Mouse (Mus musculus) granulocyte monocyte progenitor cell, adult 5-6 weeks (primary cell): Measurements from ENCODE around the gene Olfr1093. TPM values are rescaled to one million over a fixed set of nuclear protein-coding genes. Genes with fewer than 3 reads are reported as not detected.

Experiments used
- ATAC-seq: replicated peaks from 2 replicates; pipeline ENCODE4 v1.8.0; 2016; ENCODE audit warnings: mild to moderate bottlenecking, moderate TSS enrichment, inconsistent platforms; ENCODE audit not compliant: poor library complexity, severe bottlenecking
- total RNA-seq, 2 experiments: library from RNA; stranded (forward) in 1 of 2; stranded (reverse) in 1 of 2; fragments of 200-712, 200-1000 nt in 1 of 2; fragments of >200 nt in 1 of 2; fragmentation: Nextera tagmentation in 1 of 2; gene quantifications; 2 replicates each; pipeline ENCODE4 v1.2.3; 2014 to 2017

Gene Olfr1093
- total RNA-seq (2014; fragmentation: Nextera tagmentation) (not detected in 2 replicates), total RNA-seq (2017) (not detected in 2 replicates)

DNA sequence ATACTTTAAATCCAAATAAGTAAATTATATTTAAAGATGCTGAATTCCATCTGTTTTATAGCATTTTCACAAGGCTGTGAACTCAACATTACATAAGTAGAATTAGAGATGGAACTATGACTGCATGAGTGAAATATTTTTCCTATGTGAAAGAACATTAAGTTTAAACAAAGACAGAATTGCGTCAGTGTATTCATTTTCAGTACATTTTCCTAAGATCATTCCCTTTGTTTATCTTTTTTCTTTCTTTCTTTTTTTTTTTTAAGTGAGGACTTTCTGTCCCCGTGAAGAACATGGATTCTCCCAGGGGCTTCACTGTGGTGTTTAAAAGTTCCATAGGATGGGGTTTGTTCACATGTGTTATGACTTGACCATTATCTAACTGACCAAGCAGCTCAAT, at the start of gene Olfr1093:
TSS of gene Olfr1093 (plus strand) at position 301 of the 400 bp plus-strand sequence.
- no peak for ATAC-seq

DNA sequence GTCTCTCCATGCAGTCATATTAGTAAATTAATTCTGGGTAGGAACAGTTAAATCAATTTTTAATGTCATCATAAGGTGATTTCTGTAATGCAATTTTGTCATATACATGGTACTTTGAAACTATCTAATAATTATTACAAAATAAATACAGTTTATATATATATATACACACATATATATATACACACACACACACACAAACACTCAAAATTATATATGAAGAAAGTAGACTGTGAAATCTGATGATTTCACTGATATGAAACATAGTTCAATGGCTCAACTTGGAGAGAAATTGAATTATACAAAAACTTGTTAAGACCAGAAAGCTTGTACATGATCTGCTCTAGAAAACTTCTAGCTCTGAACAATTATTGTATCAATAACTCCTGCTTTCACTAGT, 48.7 kb upstream of the Olfr1093 start, which contains the start of gene Olfr1089:
TSS of gene Olfr1089 (minus strand) at position 101 of the 400 bp plus-strand sequence.
- ATAC-seq, result no peak

GRCm38 (mm10) chr2:86758893-86759292, 23.4 kb upstream of the Olfr1093 start, which contains the start of gene Olfr1090:
Gene Olfr1090, minus strand, starts transcription at chr2:86758993.
- no peak for ATAC-seq

- ATAC-seq, result no peak
Measured at GRCm38 (mm10) chr2:86761050-86761449, 21.2 kb upstream of the Olfr1093 start.

- ATAC-seq, result no peak
Measured at GRCm38 (mm10) chr2:86809918-86810317, 27.6 kb downstream of the Olfr1093 start, which contains the start of gene Olfr141. Gene Olfr141, minus strand, starts transcription at chr2:86810018.

GRCm38 (mm10) chr2:86824363-86824762, 42.1 kb downstream of the Olfr1093 start, which contains the start of gene Olfr1094:
Gene Olfr1094, plus strand, starts transcription at chr2:86824663.
- ATAC-seq, result no peak

Other genes with a start within 250 kb of the Olfr1093 start
- gene Olfr1079, start 240.0 kb upstream of the Olfr1093 start, total RNA-seq (2014; fragmentation: Nextera tagmentation), result not detected in 2 replicates
- not detected in 2 replicates for gene Olfr1079, start 240.0 kb upstream of the Olfr1093 start, total RNA-seq (2017)
- gene Olfr1080, start 224.2 kb upstream of the Olfr1093 start, total RNA-seq (2014; fragmentation: Nextera tagmentation), result not detected in 2 replicates
- gene Olfr1080, start 224.2 kb upstream of the Olfr1093 start, total RNA-seq (2017), result not detected in 2 replicates
- gene Olfr1082, start 183.5 kb upstream of the Olfr1093 start, total RNA-seq (2014; fragmentation: Nextera tagmentation), result not detected in 2 replicates
- gene Olfr1082, start 183.5 kb upstream of the Olfr1093 start, total RNA-seq (2017), result not detected in 2 replicates
- not detected in 2 replicates for gene Olfr1084, start 142.8 kb upstream of the Olfr1093 start, total RNA-seq (2014; fragmentation: Nextera tagmentation)
- not detected in 2 replicates for gene Olfr1084, start 142.8 kb upstream of the Olfr1093 start, total RNA-seq (2017)
- gene Olfr1085, start 120.5 kb upstream of the Olfr1093 start, total RNA-seq (2014; fragmentation: Nextera tagmentation), result not detected in 2 replicates
- not detected in 2 replicates for gene Olfr1085, start 120.5 kb upstream of the Olfr1093 start, total RNA-seq (2017)
- not detected in 2 replicates for gene Olfr1086, start 102.4 kb upstream of the Olfr1093 start, total RNA-seq (2014; fragmentation: Nextera tagmentation)
- not detected in 2 replicates for gene Olfr1086, start 102.4 kb upstream of the Olfr1093 start, total RNA-seq (2017)
- not detected in 2 replicates for gene Olfr1087, start 84.1 kb upstream of the Olfr1093 start, total RNA-seq (2014; fragmentation: Nextera tagmentation)
- not detected in 2 replicates for gene Olfr1087, start 84.1 kb upstream of the Olfr1093 start, total RNA-seq (2017)
- gene Olfr1089, start 48.8 kb upstream of the Olfr1093 start, total RNA-seq (2014; fragmentation: Nextera tagmentation), result not detected in 2 replicates
- not detected in 2 replicates for gene Olfr1089, start 48.8 kb upstream of the Olfr1093 start, total RNA-seq (2017)
- not detected in 2 replicates for gene Olfr1090, start 23.5 kb upstream of the Olfr1093 start, total RNA-seq (2014; fragmentation: Nextera tagmentation)
- gene Olfr1090, start 23.5 kb upstream of the Olfr1093 start, total RNA-seq (2017), result not detected in 2 replicates
- not detected in 2 replicates for gene Olfr141, start 27.5 kb downstream of the Olfr1093 start, total RNA-seq (2014; fragmentation: Nextera tagmentation)
- gene Olfr141, start 27.5 kb downstream of the Olfr1093 start, total RNA-seq (2017), result not detected in 2 replicates
- gene Olfr1094, start 42.2 kb downstream of the Olfr1093 start, total RNA-seq (2014; fragmentation: Nextera tagmentation), result not detected in 2 replicates
- not detected in 2 replicates for gene Olfr1094, start 42.2 kb downstream of the Olfr1093 start, total RNA-seq (2017)
- gene Olfr1095, start 69.2 kb downstream of the Olfr1093 start, total RNA-seq (2014; fragmentation: Nextera tagmentation), result not detected in 2 replicates
- gene Olfr1095, start 69.2 kb downstream of the Olfr1093 start, total RNA-seq (2017), result not detected in 2 replicates
- not detected in 2 replicates for gene Gm13723, start 92.3 kb downstream of the Olfr1093 start, total RNA-seq (2014; fragmentation: Nextera tagmentation)
- not detected in 2 replicates for gene Gm13723, start 92.3 kb downstream of the Olfr1093 start, total RNA-seq (2017)
- gene Olfr1097, start 109.7 kb downstream of the Olfr1093 start, total RNA-seq (2014; fragmentation: Nextera tagmentation), result not detected in 2 replicates
- gene Olfr1097, start 109.7 kb downstream of the Olfr1093 start, total RNA-seq (2017), result not detected in 2 replicates
- not detected in 2 replicates for gene Olfr1098, start 142.1 kb downstream of the Olfr1093 start, total RNA-seq (2014; fragmentation: Nextera tagmentation)
- not detected in 2 replicates for gene Olfr1098, start 142.1 kb downstream of the Olfr1093 start, total RNA-seq (2017)
- not detected in 2 replicates for gene Olfr1099, start 178.2 kb downstream of the Olfr1093 start, total RNA-seq (2014; fragmentation: Nextera tagmentation)
- gene Olfr1099, start 178.2 kb downstream of the Olfr1093 start, total RNA-seq (2017), result not detected in 2 replicates
- gene Olfr1100, start 197.5 kb downstream of the Olfr1093 start, total RNA-seq (2014; fragmentation: Nextera tagmentation), result not detected in 2 replicates
- gene Olfr1100, start 197.5 kb downstream of the Olfr1093 start, total RNA-seq (2017), result not detected in 2 replicates
- gene Olfr1101, start 208.7 kb downstream of the Olfr1093 start, total RNA-seq (2014; fragmentation: Nextera tagmentation), result not detected in 2 replicates
- gene Olfr1101, start 208.7 kb downstream of the Olfr1093 start, total RNA-seq (2017), result not detected in 2 replicates
- not detected in 2 replicates for gene Olfr1102, start 215.9 kb downstream of the Olfr1093 start, total RNA-seq (2014; fragmentation: Nextera tagmentation)
- not detected in 2 replicates for gene Olfr1102, start 215.9 kb downstream of the Olfr1093 start, total RNA-seq (2017)
- gene Olfr1104, start 244.6 kb downstream of the Olfr1093 start, total RNA-seq (2014; fragmentation: Nextera tagmentation), result not detected in 2 replicates
- gene Olfr1104, start 244.6 kb downstream of the Olfr1093 start, total RNA-seq (2017), result not detected in 2 replicates